Mouse (Mus musculus): ENCODE measurements around the gene Omg. TPM values are rescaled to one million over a fixed set of nuclear protein-coding genes. Genes with fewer than 3 reads are reported as not detected.

The Omg gene
- polyA plus RNA-seq, 1 experiment from 2014 or later = 0.32 TPM

DNA sequence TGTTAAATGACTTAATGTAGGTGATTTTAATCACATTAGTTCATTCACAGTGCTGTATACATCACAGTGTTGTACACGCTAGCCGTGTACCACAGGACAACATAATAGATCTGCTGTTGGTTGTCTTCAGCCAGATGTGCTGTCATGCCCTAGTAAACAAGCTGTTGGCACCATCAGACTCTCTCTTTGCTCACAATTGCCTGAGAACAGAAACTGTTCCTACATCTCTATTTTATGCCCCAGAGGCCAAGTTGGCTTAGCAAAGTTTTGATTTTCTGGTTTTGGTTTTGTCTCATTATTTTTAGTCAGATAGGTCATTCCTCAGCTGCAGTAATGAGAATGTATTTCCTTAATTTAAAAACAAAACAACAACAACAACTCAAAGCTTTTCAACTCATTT lies 25.9 kb upstream of the Omg start:
- Histone ChIP-seq H3K27me3 (replicated peaks; ENCODE audit: control insufficient read depth, insufficient read depth, low read length) (no peaks in the 10 kb centered on the region), H3K36me3 (ENCODE audit: control insufficient read depth, insufficient read depth, low read length) (peaks cover 31% of the 10 kb centered on the region; the same call in 1 of the 2 replicates), H3K9me3 (ENCODE audit: control insufficient read depth, low read length) (no peaks in the 10 kb centered on the region), H3K4me2 (ENCODE audit: low read depth, low read length) (no peak overlapping the region), H3K27ac (replicated peaks; ENCODE audit: low read depth, low read length) (no peak overlapping the region), H3K9ac (ENCODE audit: low read depth, low read length) (no peak overlapping the region), H3K4me1 (ENCODE audit: control insufficient read depth, insufficient read depth, low read length) (peaks cover 10% of the 10 kb centered on the region), H3K4me3 (ENCODE audit: low read depth, low read length) (no peak overlapping the region)
- DNase-seq (ENCODE audit: low spot score) (no peak), ATAC-seq (ENCODE audit: low read depth) (no peak)
- 85% methylated on average over 2 of the region's 2 CpGs for WGBS

DNA sequence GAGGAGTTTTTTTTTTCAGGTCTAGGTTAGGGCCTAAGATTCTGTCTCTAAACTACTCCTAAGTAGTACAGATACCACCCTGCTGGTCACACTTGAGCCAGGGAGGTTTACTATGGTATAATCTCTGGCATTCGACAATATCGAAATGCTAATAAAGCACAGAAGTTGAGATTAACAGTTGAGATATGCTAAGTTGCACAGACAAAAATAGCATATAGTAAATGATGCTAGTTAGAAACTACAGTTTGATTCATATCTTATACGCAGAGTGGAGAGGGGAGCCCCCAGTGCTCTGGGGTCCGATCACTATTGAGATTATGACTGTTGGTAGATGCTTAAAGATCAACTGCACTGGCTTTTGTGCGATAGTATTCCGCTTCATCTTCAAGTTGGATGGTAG lies 25.3 kb upstream of the Omg start:
- H3K36me3 ChIP-seq (ENCODE audit: control insufficient read depth, insufficient read depth, low read length) = peaks cover 34% of the 10 kb centered on the region; the same call in 1 of the 2 replicates

DNA sequence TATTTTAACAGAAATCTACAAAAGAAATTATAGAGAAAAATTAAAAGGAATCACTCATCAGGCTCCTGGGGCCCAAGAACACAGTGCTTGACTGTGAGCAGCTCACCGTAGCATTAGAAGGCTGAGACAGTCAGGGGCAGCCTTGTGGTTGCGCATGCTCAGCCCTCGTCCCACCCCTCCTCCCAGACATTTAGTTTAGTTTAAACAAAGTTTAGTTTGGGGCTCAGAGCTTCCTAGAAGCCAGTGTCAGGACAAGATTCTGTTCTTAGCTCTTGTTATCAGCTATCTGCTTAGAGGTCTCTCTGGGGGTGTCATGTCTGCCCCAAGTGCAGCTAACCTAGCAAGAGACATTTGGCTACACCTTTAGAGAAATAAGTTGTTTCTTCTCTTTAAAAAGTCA lies 24.7 kb upstream of the Omg start:
- Histone ChIP-seq H3K36me3 (ENCODE audit: control insufficient read depth, insufficient read depth, low read length) (peaks cover 34% of the 10 kb centered on the region; the same call in 1 of the 2 replicates), H3K9me3 (ENCODE audit: control insufficient read depth, low read length) (no peaks in the 10 kb centered on the region), H3K9ac (ENCODE audit: low read depth, low read length) (no peak overlapping the region), H3K27me3 (replicated peaks; ENCODE audit: control insufficient read depth, insufficient read depth, low read length) (no peaks in the 10 kb centered on the region), H3K4me3 (ENCODE audit: low read depth, low read length) (no peak overlapping the region), H3K4me2 (ENCODE audit: low read depth, low read length) (no peak overlapping the region), H3K27ac (replicated peaks; ENCODE audit: low read depth, low read length) (no peak overlapping the region), H3K4me1 (ENCODE audit: control insufficient read depth, insufficient read depth, low read length) (no peaks in the 10 kb centered on the region)
- WGBS = 93% methylated on average over 3 of the region's 3 CpGs
- ATAC-seq (ENCODE audit: low read depth) (no peak), DNase-seq (ENCODE audit: low spot score) (no peak)

More for the DNA sequence above, 25.3 kb upstream of the Omg start:
- no peaks in the 10 kb centered on the region for H3K27me3 ChIP-seq (replicated peaks; ENCODE audit: control insufficient read depth, insufficient read depth, low read length)
- no peak overlapping the region for H3K4me2 ChIP-seq (ENCODE audit: low read depth, low read length)
- DNase-seq (ENCODE audit: low spot score) = no peak
- WGBS = 93% methylated on average over 6 of the region's 6 CpGs
- ATAC-seq (ENCODE audit: low read depth) = no peak
- peaks cover 5% of the 10 kb centered on the region for H3K4me1 ChIP-seq (ENCODE audit: control insufficient read depth, insufficient read depth, low read length)
- no peak overlapping the region for H3K27ac ChIP-seq (replicated peaks; ENCODE audit: low read depth, low read length)
- H3K4me3 ChIP-seq (ENCODE audit: low read depth, low read length) = no peak overlapping the region
- no peaks in the 10 kb centered on the region for H3K9me3 ChIP-seq (ENCODE audit: control insufficient read depth, low read length)
- H3K9ac ChIP-seq (ENCODE audit: low read depth, low read length) = no peak overlapping the region

DNA sequence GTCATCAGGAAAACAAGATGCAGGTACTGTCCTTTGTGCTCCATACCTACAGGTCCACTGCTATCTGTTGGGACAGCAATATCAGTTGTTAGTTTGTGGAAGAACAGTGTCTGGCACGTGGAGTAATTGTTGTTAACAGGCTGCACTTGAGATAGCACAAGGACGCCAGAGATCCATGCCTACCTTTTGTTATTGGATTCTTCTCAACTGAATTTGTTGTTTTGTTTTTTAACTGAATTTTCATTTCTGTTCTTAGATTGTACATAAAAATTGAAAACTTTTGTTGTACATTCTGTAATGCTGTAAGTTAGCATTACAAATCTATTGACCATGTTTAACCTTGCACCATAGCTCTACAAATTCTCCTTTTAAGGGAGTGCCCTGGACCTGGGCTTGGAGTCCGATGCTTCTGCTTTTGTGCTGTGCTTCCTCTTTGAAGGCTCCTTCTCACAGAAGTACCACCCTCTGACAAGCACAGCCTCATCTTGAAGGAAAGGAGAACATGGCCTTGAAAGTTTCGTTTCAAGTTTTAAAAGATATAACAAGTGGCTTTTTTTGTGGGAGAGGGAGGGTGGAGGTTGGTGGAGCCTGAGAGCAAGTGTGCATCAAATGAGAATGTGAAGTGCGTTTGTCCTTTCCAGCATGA lies 24.0 kb upstream of the Omg start:
- DNase-seq (ENCODE audit: low spot score) = no peak
- WGBS = 93% methylated on average over 5 of the region's 5 CpGs
- no peaks in the 10 kb centered on the region for H3K4me1 ChIP-seq (ENCODE audit: control insufficient read depth, insufficient read depth, low read length)

DNA sequence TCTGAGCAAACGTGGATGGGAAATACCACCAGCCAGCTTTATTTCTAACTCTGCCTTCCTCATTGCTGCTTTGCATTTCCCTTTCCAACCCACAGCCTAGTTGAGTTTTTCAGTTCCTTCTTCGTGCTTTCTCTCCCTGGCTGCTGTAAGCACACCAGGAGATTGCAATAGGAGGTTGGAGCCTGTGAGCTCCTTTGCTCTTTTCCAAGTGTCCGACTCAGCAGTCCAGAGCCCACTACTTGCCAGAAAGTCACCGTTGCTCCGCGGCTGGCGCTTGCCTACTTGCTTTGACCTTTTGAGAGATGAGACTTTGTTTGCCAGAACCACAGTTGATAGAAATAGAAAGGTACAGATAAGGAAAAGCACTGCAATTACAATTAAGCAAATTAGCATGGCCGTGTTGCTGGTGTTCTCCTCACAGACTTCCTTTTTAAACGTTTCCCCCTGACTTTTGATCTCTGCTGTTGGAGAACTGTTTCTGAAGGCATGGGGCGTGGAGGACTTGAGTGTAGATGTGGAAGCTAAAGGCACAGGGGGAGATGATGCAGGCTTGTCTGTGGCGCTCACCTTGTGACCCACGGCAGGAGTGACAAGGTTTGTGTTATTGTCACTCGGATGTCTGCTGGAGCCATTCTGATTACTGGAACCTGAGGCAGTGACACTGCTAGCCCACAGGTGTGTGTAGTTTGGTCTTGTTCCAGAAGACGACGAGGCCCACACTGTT lies 23.3 kb upstream of the Omg start:
- H3K27me3 ChIP-seq (replicated peaks; ENCODE audit: control insufficient read depth, insufficient read depth, low read length) = no peaks in the 10 kb centered on the region
- H3K4me3 ChIP-seq (ENCODE audit: low read depth, low read length) = no peak overlapping the region
- H3K4me2 ChIP-seq (ENCODE audit: low read depth, low read length) = no peak overlapping the region
- H3K36me3 ChIP-seq (ENCODE audit: control insufficient read depth, insufficient read depth, low read length) = peaks cover 31% of the 10 kb centered on the region; the same call in 1 of the 2 replicates
- H3K9me3 ChIP-seq (ENCODE audit: control insufficient read depth, low read length) = no peaks in the 10 kb centered on the region
- WGBS = 77% methylated on average over 15 of the region's 15 CpGs
- ATAC-seq (ENCODE audit: low read depth) = no peak
- peak; percentile 7 for DNase-seq (ENCODE audit: low spot score)
- no peak overlapping the region for H3K9ac ChIP-seq (ENCODE audit: low read depth, low read length)
- no peak overlapping the region for H3K27ac ChIP-seq (replicated peaks; ENCODE audit: low read depth, low read length)
- no peaks in the 10 kb centered on the region for H3K4me1 ChIP-seq (ENCODE audit: control insufficient read depth, insufficient read depth, low read length)

More for the DNA sequence above, 24.0 kb upstream of the Omg start:
- H3K4me2 ChIP-seq (ENCODE audit: low read depth, low read length) = no peak overlapping the region
- H3K27ac ChIP-seq (replicated peaks; ENCODE audit: low read depth, low read length) = no peak overlapping the region
- H3K4me3 ChIP-seq (ENCODE audit: low read depth, low read length) = no peak overlapping the region
- no peak for ATAC-seq (ENCODE audit: low read depth)
- no peaks in the 10 kb centered on the region for H3K9me3 ChIP-seq (ENCODE audit: control insufficient read depth, low read length)
- H3K27me3 ChIP-seq (replicated peaks; ENCODE audit: control insufficient read depth, insufficient read depth, low read length) = no peaks in the 10 kb centered on the region
- peaks cover 33% of the 10 kb centered on the region; the same call in 1 of the 2 replicates for H3K36me3 ChIP-seq (ENCODE audit: control insufficient read depth, insufficient read depth, low read length)
- H3K9ac ChIP-seq (ENCODE audit: low read depth, low read length) = no peak overlapping the region

GRCm38 (mm10) chr11:79526549-79526948 lies 22.7 kb upstream of the Omg start:
- no peaks in the 10 kb centered on the region for H3K9me3 ChIP-seq (ENCODE audit: control insufficient read depth, low read length)

DNA sequence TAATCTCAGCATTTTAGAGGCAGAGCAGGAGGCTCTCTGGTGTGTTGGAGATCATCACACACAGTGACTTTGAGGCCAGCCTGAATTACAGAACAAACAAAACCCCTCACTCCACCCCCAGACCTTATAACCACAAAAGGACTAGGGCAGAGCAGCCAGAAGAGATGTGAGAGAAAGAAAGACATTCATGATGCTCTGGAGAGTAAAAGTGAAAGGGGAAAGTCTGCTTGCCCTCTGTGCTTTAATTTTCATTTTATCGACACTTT lies 20.4 kb upstream of the Omg start:
- Histone ChIP-seq H3K4me3 (ENCODE audit: low read depth, low read length) (no peak overlapping the region), H3K4me2 (ENCODE audit: low read depth, low read length) (no peak overlapping the region), H3K9me3 (ENCODE audit: control insufficient read depth, low read length) (no peaks in the 10 kb centered on the region), H3K36me3 (ENCODE audit: control insufficient read depth, insufficient read depth, low read length) (peaks cover 19% of the 10 kb centered on the region; the same call in 1 of the 2 replicates), H3K4me1 (ENCODE audit: control insufficient read depth, insufficient read depth, low read length) (no peaks in the 10 kb centered on the region), H3K9ac (ENCODE audit: low read depth, low read length) (no peak overlapping the region), H3K27me3 (replicated peaks; ENCODE audit: control insufficient read depth, insufficient read depth, low read length) (no peaks in the 10 kb centered on the region), H3K27ac (replicated peaks; ENCODE audit: low read depth, low read length) (no peak overlapping the region)
- ATAC-seq (ENCODE audit: low read depth) (no peak), DNase-seq (ENCODE audit: low spot score) (no peak)
- 69% methylated on average over 1 of the region's 1 CpGs for WGBS

More at GRCm38 (mm10) chr11:79526549-79526948, 22.7 kb upstream of the Omg start:
- no peak overlapping the region for H3K9ac ChIP-seq (ENCODE audit: low read depth, low read length)
- no peaks in the 10 kb centered on the region for H3K4me1 ChIP-seq (ENCODE audit: control insufficient read depth, insufficient read depth, low read length)
- 85% methylated on average over 3 of the region's 3 CpGs for WGBS
- no peak overlapping the region for H3K4me2 ChIP-seq (ENCODE audit: low read depth, low read length)
- H3K36me3 ChIP-seq (ENCODE audit: control insufficient read depth, insufficient read depth, low read length) = peaks cover 25% of the 10 kb centered on the region; the same call in 1 of the 2 replicates
- H3K27ac ChIP-seq (replicated peaks; ENCODE audit: low read depth, low read length) = no peak overlapping the region
- H3K4me3 ChIP-seq (ENCODE audit: low read depth, low read length) = no peak overlapping the region
- ATAC-seq (ENCODE audit: low read depth) = no peak
- DNase-seq (ENCODE audit: low spot score) = no peak
- H3K27me3 ChIP-seq (replicated peaks; ENCODE audit: control insufficient read depth, insufficient read depth, low read length) = no peaks in the 10 kb centered on the region

DNA sequence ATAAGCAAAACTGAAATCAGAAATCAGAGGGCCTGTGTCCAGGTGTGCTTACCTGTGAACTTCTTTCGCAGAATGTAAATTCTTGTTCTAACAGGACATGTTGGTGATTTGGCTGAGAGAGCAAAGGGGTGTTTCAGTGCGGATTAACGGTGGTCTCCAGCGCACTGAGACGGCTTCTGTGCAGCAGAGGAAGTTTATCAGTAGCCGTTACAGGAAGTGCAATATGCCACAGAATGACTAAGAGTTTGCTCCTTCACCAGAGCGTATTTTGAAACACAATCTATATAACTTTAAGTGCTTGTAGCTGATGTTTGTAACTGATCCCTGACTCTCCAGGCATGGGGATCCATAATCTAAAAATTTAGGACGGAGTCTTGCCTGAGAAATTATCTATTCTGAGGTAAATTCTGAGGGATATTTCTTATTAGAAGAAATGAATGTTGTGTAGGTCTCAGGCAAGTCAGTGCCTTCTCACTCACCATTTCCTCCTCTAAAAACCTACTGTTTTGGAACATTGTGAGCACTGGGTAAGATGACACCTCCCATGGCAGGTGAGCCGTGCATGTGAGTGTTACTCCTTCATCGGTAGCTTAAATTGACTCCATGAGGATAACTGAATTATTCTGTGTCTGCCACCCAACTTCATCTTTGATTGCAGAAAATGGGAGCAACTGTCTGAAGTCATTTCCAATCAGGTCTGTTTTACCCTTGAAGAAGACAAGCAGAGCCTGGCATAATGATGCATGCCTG lies 19.9 kb upstream of the Omg start, which contains the start of gene Evi2b:
Gene Evi2b (minus strand): TSS at position 203 of the 750 bp plus-strand sequence.
- no peak within 1 kb of the TSS for H3K9ac ChIP-seq (ENCODE audit: low read depth, low read length)
- no peaks in the 10 kb centered on the region for H3K27me3 ChIP-seq (replicated peaks; ENCODE audit: control insufficient read depth, insufficient read depth, low read length)
- no peak within 1 kb of the TSS; the same call in 1 of the 2 replicates for H3K27ac ChIP-seq (replicated peaks; ENCODE audit: low read depth, low read length)
- DNase-seq (ENCODE audit: low spot score) (no peak), ATAC-seq (ENCODE audit: low read depth) (no peak)
- WGBS = 73% methylated on average over 10 of the region's 10 CpGs
- H3K4me3 ChIP-seq (ENCODE audit: low read depth, low read length) = no peak within 1 kb of the TSS
- peaks cover 16% of the 10 kb centered on the region; the same call in 1 of the 2 replicates for H3K36me3 ChIP-seq (ENCODE audit: control insufficient read depth, insufficient read depth, low read length)
- no peak within 1 kb of the TSS for H3K4me2 ChIP-seq (ENCODE audit: low read depth, low read length)
- no peaks in the 10 kb centered on the region for H3K4me1 ChIP-seq (ENCODE audit: control insufficient read depth, insufficient read depth, low read length)
- H3K9me3 ChIP-seq (ENCODE audit: control insufficient read depth, low read length) = no peaks in the 10 kb centered on the region
